Mouse (Mus musculus) megakaryocyte, adult 5-6 weeks (primary cell): Measurements from ENCODE around the gene Pprc1. TPM values are rescaled to one million over a fixed set of nuclear protein-coding genes. Genes with fewer than 3 reads are reported as not detected.

Source experiments
- ATAC-seq: 2 replicates; pipeline ENCODE4 v1.8.0; 2016; ENCODE audit warnings: mild to moderate bottlenecking, inconsistent platforms; ENCODE audit not compliant: poor library complexity, severe bottlenecking
- total RNA-seq, 2 experiments: library from RNA; stranded (forward) in 1 of 2; stranded (reverse) in 1 of 2; fragments of 153-499, 151-499 nt in 1 of 2; fragments of 221-1000, 200-1000 nt in 1 of 2; gene quantifications; 2 replicates each; pipeline versions ENCODE4 v1.2.3 to v1.2.4; 2015 to 2017

The Pprc1 gene
- total RNA-seq, 2 experiments from 2014 or later, result 8.6 to 30.8 TPM

- ATAC-seq, result no peak
These were observed 4.4 kb downstream of the Pprc1 start for GRCm38 (mm10) chr19:46049129-46049528.

DNA sequence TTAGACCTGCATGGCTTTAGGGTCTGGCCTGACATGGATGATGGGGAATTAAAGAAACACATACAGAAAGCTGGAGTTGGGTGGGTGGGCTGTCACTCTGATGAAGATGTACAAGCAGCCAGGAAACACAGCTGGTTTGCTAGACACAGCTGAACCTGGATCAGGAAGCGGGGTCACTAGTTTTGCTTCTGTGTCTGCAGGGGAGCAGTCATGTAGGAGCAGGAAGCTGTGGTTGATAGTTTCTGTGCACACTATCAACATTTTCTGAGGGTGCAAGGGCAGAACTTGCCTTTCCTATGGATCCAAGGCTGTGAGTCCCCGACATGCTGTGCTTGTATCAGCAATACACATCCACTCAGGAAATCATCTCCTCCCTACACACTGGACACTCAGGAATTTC is 5.8 kb downstream of the Pprc1 start:
- ATAC-seq, result peak; percentile 40

GRCm38 (mm10) chr19:46055752-46056387 is 11.2 kb downstream of the Pprc1 start:
- ATAC-seq, result peak; percentile 74

DNA sequence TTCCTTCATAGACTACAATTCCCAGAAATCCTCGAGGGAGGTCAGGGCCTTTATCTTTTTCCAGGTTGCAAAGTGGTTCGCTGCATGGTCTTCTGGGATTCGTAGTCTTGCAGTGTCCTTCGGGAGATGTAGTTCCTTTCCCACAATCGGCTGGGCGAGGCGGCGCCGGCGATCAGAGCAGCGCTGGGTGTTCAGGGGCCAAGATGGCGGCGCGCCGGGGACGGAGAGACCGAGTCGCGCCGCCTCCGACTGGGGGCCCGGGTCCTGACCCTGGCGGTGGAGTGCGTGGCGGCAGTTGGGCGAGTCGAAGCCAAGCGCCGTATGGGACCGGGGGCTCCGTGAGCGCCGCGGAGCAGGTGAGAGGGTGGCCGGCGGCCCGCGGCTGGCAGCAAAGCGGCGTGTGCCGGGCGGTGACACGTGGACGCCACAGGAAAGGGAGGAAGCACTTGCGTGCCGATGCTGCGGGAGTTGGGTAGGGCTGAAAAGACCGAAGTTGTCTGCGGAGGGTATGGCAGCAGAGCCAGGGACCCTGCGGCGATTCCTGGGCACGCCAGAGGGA is 11.8 kb downstream of the Pprc1 start:
- ATAC-seq, result peak; percentile 98

DNA sequence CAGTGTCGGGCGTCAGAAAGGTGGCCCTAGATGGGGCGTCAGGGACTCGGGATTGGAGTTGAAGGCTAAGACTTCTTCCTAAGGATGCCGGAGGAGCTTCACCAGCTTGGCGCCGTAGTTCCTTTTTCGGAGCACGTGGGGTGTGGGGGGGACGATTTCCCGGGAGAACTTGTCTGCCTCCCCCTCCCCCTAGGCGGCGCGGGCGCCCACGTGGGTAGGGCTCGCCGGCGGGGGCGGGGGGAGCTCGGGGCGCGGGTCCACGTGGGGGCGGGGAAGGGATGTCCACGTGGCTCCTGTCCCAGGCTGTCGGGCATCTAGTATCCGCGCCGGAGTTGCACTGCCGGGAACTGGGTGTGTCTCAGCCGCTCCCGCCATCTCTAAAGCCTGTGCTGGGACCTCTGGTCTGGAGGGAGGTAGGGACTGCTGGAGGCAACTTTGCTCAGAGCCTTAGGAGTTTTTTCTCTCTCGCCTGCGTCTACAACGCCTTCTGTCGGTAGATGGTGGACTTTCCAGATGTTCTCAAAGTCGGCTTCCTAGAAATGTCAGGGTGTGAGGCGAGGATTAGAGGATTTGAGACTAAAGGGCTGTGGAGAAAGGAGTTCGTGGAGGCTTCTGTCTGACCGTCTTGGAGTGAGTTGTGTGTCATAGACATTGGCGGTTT is 12.4 kb downstream of the Pprc1 start:
- ATAC-seq, result peak; percentile 24

- no peak for ATAC-seq
These were observed 13.8 kb downstream of the Pprc1 start for GRCm38 (mm10) chr19:46058466-46058865.

DNA sequence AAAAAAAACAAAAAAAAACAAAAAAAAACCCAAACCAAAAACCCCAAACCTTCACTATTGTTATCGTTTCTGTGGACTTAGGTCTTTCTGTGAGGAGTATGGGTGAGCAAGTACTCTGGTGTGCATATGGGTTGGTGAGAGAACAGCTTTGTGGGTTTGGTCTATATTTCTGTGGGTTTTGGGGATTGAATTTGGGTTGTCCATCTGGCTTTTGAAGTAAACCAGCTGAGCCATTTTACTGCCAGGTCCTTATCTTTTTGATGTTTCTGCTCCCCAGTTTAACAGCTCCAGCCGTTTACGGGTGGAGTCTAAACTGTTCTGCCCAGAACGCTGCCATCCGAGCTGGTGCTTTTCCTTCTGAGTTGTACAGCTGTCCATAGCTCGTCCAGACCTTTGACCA is 16.2 kb downstream of the Pprc1 start:
- no peak for ATAC-seq

- no peak for ATAC-seq
These were observed 23.4 kb downstream of the Pprc1 start for GRCm38 (mm10) chr19:46068054-46068453.

GRCm38 (mm10) chr19:46073285-46073684 is 28.6 kb downstream of the Pprc1 start:
- no peak for ATAC-seq

GRCm38 (mm10) chr19:46074266-46074665 is 29.6 kb downstream of the Pprc1 start:
- no peak for ATAC-seq

DNA sequence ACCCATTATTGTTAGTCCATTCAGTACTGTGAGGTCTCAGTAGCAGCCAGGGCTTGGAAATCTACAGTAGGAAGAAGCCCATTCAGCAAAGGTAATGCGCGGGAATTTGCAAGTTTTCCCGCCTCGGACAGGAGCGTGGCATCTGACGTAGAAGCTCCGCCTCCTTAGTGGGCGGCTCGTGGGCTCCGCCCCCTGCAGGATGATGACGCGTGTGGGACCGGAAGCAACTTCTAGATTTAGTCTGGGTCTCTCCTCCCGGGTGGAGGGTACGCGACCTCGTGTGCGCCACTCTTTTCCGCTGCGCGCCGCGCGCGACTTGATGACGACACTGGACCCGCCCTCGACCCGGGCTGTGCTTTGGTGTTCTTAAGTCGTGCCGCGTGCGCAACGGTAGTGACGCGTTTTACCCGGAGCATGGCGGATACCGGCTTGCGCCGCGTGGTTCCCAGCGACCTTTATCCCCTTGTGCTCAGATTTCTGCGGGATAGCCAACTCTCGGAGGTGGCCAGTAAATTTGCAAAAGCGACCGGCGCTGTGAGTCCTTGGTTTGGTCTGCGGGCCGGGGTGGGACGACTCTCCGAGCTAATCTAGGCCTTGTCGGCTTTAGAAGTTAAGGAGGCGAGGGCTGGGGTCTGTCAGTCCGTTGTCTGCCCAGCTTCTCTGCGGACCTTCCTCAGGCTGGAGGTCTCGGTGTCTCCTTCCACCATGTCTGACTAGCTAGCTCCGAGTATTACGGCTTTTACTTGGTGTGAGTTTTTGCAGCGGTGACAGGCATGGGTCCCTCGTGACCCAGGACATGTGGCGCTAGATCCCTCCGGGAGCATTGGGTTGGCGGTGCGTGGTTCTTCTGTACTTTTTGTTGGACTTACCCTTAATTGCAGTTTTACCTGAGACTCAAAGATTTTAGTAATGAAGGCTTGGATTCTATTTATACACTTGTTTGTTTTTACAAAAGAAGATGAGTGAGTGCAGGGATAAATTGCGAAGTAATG is 31.2 kb downstream of the Pprc1 start, which contains the start of gene Nolc1:
TSS of gene Nolc1 (plus strand) at position 248 of the 992 bp plus-strand sequence.
- peak; percentile 97 for ATAC-seq

GRCm38 (mm10) chr19:46078535-46078934 is 33.8 kb downstream of the Pprc1 start:
- no peak for ATAC-seq

GRCm38 (mm10) chr19:46085185-46085584 is 40.5 kb downstream of the Pprc1 start:
- ATAC-seq, result no peak

DNA sequence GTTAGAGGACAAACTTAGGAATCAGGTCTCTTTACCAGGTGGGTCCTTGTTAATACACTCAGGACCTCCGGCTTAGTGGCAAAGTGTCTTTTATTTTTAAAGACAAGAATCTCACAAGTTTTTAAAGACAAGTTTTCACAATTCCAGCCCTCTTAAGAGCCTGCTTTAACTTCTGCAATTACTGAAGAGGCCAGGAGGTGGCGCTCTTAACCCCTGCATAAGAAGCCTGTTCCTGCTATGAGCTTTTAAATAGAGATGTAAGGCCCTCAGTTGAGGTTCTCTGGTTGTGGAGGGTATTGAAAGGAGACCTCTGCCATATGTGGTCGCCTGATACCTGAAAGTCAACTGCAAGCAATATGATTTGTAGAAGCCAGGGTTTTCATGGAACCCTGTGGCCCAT is 41.7 kb downstream of the Pprc1 start:
- ATAC-seq, result peak; percentile 66; the same call in 1 of the 2 replicates

GRCm38 (mm10) chr19:46087871-46088270 is 43.2 kb downstream of the Pprc1 start:
- no peak for ATAC-seq

- ATAC-seq, result no peak
These were observed 47.0 kb downstream of the Pprc1 start for GRCm38 (mm10) chr19:46091641-46092040.

GRCm38 (mm10) chr19:46094144-46094543 is 49.5 kb downstream of the Pprc1 start:
- no peak for ATAC-seq

DNA sequence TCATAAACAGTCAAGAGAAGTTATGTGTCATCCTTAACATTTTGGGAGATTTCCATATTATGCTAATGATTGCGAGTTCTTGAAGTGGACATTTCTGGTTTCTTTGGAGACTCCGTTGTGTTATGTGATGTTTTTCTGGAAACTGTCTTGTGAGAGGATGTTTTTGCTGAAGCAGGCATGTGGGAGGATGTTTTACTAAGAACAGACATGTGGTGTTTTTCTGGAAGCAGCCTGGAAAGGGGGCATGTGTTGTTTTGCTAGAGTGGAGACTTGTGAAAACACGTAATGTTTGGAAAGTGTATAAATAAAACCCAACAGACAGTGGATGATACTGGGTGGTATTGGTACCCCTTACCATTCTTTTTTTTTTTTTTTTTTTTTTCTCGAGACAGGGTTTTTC is 50.6 kb downstream of the Pprc1 start:
- no peak for ATAC-seq

DNA sequence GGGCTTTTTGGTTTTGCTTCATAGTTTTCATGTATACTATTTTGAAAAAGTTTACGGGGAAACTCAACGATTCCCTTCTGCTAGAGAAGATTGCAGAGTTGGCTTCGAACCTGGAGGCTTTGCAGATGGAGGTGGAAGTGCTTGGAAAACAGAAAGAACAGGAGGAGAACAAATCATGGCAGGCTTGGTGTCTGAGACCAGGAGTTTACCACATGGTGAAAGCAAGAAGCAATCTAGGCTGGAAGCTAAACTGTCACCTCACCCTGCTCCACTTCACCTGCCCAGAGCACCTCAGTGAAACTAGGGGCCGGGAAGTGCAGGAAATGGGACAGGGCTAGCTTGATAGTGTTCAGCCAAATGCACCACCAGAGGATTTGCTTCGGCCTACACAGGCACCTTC is 51.7 kb downstream of the Pprc1 start:
- ATAC-seq, result no peak

DNA sequence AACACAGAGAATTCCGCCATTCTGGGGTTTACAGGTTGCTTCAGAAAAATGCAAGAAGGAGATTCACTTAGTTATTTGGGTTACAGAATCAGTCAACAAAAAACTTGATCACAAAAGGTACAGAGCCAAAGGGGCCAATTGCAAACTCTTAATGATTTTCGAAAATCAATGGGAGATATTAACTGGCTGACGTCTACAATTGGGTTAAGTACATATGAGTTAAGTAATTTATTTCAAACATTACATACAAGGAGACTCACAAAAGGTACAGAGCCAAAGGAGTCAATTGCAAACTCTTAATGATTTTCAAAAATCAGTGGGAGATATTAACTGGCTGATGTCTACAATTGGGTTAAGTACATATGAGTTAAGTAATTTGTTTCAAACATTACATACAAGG is 54.9 kb downstream of the Pprc1 start:
- ATAC-seq, result no peak
